Mouse (Mus musculus) ES-Bruce4 (cell line): Measurements from ENCODE around the gene Ccdc157.

Source experiments
- EP300 ChIP-seq: IDR thresholded peaks from 2 replicates; pipeline ENCODE4 v1.6.1; 2011; ENCODE audit warnings: low read depth, low read length; ENCODE audit not compliant: insufficient read depth
- POLR2A ChIP-seq: IDR thresholded peaks from one replicate; pipeline ENCODE4 v1.8.1; 2011; ENCODE audit warnings: low read length; ENCODE audit not compliant: insufficient read depth

DNA sequence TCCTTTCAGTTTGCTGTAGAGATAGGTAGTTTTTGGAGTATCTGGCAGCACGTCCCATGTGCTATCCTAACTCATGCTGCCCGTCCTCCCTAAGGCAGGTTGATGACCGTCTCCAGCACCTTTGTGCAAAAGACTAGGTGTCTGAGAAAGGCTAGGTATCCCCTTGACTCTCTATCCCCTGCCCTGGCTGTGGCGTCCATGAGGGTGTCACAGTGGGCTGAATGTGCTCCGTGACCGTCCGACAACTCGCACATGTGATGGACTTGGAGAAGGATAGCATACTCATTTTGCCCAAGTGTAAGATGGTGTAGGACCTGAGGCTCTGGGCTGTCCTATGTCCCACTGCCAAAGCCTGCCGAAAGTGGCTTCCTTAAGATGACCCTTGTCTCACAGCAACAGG lies 47.6 kb upstream of the Ccdc157 start:
- TF ChIP-seq POLR2A (no peak), EP300 (no peak)
